Mouse (Mus musculus) gastrocnemius, postnatal 10 days (tissue): ENCODE measurements around the gene Mroh7. TPM values are rescaled to one million over a fixed set of nuclear protein-coding genes. Genes with fewer than 3 reads are reported as not detected.

Experiments
- DNase-seq: peaks from one replicate; pipeline ENCODE4 v3.0.0; 2021; ENCODE audit warnings: mixed read lengths
- total RNA-seq, 2 experiments: library from RNA; stranded (reverse); gene quantifications; 2 replicates each; pipeline ENCODE4 v1.2.3; 2021

The Mroh7 gene
- total RNA-seq, 2 experiments from 2014 or later = 0.16 to 0.47 TPM

DNA sequence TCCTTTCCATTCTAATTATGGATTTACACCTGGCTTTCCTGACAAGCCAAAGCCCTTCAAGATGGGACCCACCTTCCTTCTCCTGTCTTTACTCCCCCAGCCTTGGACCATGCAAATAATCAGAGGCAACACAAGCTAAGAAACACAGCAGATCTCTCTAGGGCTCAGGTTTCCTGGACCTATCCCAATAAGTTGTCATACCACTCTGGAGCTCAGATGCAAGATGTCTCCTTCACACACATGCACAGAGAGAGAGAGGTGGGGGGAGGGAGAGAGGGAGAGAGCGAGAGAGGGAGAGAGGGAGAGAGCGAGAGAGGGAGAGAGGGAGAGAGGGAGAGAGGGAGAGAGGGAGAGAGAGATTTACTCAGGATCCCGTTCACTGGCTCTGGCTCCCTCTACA is 98.4 kb downstream of the Mroh7 start:
- DNase-seq = no peak

Other genes starting within 250 kb of the Mroh7 start
- gene Bsnd, start 238.6 kb downstream of the Mroh7 start, total RNA-seq = under 1 TPM; 0.12 to 0.36 TPM
- gene Dhcr24, start 169.9 kb downstream of the Mroh7 start, total RNA-seq = 10 to 100 TPM; 15.1 to 16.9 TPM
- not detected for gene Lexm, start 113.7 kb downstream of the Mroh7 start, total RNA-seq
- under 1 TPM; 0.16 to 0.26 TPM for gene Ttc22, start 108.5 kb downstream of the Mroh7 start, total RNA-seq
- gene Pars2, start 79.9 kb downstream of the Mroh7 start, total RNA-seq = 1 to 10 TPM; 3.9 to 4.5 TPM
- 10 to 100 TPM; 22.1 to 26.7 TPM for gene Ttc4, start 52.0 kb downstream of the Mroh7 start, total RNA-seq
- gene Fam151a, start 3.0 kb upstream of the Mroh7 start, total RNA-seq = not detected
- gene Acot11, start 74.1 kb upstream of the Mroh7 start, total RNA-seq = 1 to 10 TPM; 5.3 to 7.4 TPM
- 10 to 100 TPM; 29.4 to 35.1 TPM for gene Ssbp3, start 179.8 kb upstream of the Mroh7 start, total RNA-seq